Mouse (Mus musculus) right cerebral cortex, postnatal 14 days (tissue): ENCODE measurements around the gene Rab12.
"Not testable (repeated sequence)": the region's sequence is repeated elsewhere in the genome, so short reads cannot be mapped to it uniquely, and the experiment has no call there.

ENCODE experiments used
- DNase-seq: peaks from one replicate; pipeline ENCODE4 v3.0.0; 2022

The Rab12 gene

DNA sequence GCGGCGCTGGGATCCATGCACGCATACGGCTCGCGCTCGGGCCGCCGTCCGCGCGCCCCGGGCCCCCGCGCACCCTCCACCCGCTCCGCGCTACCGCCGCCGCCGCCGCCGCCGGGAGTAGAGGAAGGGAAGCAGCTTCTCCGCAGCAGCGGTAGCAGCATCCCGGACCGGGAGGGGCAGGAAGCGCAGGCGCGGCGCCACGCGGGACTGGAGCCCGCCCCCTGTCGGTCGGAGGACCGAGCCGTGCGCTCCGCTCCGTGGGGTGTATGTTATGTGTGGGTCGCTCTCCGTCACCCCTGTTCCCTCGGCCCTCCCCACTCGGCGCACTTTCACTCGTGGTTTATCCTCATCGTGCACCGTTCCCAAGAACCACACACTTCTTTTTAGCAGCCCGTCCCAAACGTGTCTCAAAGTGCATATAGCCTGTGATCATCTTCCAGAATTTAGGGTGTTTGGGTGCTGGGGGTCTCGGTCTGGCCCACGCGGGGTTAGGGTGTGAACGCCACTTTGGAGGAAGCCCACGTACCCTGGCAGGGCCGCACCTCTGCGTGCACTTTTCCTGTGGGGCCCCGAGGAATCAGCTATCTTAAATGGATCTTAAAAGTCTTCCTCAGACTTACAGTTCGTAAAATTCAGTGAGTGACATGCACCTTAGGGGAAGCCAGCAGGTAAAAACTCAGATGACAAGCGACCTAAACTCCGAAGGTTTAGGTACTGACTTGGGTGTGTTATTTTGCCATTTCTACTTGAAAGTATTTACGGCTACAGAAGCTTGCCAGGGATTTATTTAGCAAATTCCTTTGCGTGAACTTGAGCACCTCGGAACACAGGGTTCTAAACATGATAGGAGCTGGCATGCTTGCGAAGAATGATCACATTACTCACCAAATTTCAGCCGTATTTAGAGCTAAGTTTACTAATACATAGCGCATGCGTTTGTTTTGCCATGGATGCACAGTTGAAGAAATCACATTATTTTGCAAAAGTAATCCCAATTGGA, at the start of gene Rab12:
Gene Rab12, minus strand, starts transcription at position 176 of the 1,000 bp plus-strand sequence.
- DNase-seq = peak; percentile 90

- DNase-seq = peak; percentile 11
These were observed 44.7 kb upstream of the Rab12 start for GRCm38 (mm10) chr17:66564213-66564612.

- DNase-seq = no peak
These were observed 44.0 kb upstream of the Rab12 start for GRCm38 (mm10) chr17:66563551-66563950.

DNA sequence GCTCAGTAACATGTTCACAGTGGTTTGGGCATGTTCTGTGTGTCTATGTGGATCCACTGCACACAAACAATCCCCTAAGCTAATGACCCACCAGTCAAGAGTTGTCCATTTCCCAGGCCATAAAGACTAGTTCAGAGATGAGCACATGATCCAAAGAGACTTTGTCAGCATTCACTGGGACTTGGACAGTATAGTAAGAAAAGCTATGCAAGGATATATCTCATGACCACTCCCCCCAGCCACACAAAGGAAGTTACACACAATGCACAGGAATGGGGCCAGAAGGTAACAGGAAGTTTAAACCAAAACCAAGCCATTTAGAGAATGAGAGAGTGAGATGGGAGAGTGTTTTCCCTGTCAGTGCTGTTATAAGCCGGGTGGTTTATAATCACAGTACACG, 41.9 kb upstream of the Rab12 start:
- DNase-seq = no peak

DNA sequence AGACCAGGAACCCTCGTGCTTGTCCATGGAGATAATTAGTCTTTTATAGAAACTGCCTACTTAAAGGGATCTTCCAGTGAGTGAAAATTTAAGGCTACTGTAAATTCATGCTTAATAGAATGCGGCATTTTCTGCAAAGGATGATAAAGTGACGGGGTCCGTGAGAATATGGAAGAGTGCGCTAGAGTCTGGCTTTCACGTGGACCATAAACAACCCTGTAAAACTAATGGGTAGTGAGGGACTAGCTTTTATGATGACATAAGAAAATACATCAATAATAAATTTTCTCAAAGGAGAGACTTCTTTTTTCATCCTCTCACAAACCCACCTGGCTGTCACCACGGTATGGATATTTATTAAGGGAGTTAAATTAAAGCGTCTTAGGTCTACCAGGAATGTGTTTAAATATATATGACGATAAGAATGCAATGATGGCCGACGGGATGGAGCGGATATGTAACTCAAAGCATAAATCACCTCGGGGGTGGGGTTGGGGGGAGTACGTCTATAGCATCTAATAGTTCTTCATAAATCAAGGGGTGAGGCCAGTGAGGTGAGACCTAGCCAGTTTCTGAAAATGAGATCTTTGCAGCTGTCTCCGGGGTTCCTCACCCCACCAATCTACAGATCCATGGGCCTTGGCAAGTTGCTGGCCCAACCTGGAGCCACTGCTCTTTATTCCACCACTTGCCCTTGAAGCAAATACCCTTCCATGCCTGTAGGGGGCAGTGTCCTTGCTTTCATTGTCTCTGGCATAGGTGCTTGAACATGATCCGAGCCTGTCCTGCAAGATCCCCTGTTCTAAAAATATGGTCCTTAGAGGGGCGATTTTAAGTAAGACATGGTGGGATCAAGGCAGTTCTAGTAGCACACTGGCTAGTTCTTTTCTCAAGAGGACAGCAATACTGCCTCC, 39.1 kb upstream of the Rab12 start:
- no peak for DNase-seq

DNA sequence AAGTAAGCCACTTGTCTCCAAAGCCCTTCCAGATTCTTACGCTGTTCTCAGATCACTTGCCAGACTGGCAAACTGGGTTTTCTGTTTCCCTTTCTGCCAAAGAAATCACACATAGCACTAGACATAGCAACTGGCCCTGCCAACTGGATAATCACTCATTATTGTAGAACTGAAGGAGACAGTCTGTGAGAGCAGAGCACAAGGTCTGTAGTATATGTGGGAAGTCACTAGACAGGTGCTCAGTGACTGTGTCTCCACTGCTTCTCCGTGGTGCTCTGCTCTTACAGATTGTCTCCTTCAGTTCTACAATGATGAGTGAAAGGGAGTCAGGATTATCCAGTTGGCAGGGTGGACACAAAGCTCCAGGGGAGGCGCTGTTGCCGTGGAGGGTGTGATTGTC, 33.2 kb upstream of the Rab12 start:
- no peak for DNase-seq

- no peak for DNase-seq
These were observed 31.0 kb upstream of the Rab12 start for GRCm38 (mm10) chr17:66550486-66550885.

DNA sequence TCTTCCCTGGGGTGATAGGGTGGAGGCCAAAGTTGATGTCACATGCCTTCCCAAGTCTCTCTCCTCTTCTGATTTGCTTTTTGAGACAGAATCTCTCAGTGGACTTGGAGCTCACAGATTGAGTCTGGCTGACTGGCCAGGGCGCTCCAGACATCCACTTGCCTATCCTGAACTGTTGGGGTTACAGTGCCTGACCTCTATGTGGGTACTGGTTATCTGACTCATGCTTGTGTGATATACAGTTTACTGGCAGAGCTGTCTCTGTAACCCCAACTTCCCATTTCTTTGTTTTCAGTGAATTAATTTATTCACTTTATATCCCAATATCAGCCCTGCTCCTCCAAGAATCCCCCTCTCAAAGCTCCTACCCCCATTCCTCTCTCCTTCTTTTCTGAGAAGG, 12.8 kb upstream of the Rab12 start:
- DNase-seq = no peak

DNA sequence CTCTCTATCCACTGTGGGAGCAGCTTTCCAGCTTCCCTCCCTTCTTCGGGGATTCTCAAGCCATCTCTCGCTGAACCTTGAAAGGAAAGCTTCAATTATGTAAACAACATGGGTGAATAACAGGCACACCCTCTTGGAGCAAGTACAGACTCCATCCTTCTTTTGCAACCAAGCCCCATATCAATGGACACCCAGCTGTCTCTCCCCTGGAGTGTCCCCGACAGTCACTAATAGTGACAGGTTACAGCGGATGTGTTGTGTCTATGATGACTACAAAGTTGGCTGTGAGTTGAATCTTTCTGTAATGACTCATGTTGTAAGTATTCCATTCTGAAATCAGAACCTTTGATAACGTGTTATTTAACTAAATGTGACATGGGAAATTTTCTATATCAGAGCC, 3.9 kb upstream of the Rab12 start:
- no peak for DNase-seq

DNA sequence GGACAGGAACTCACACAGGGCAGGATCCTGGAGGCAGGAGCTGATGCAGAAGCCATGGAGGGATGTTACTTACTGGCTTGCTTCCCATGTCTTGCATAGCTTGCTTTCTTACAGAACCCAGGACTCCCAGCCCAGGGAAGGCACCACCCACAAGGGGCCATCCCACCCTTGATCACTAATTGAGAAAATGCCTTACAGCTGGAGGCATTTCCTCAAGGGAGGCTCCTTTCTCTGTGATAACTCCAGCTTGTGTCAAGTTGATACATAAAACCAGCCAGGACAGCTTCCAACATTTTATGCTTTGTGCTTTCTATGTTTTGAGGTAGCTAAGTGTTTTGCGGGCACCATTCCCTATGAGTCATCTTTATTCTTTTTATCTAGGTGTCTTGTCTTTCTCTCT, 3.1 kb upstream of the Rab12 start:
- DNase-seq = not testable (repeated sequence)

DNA sequence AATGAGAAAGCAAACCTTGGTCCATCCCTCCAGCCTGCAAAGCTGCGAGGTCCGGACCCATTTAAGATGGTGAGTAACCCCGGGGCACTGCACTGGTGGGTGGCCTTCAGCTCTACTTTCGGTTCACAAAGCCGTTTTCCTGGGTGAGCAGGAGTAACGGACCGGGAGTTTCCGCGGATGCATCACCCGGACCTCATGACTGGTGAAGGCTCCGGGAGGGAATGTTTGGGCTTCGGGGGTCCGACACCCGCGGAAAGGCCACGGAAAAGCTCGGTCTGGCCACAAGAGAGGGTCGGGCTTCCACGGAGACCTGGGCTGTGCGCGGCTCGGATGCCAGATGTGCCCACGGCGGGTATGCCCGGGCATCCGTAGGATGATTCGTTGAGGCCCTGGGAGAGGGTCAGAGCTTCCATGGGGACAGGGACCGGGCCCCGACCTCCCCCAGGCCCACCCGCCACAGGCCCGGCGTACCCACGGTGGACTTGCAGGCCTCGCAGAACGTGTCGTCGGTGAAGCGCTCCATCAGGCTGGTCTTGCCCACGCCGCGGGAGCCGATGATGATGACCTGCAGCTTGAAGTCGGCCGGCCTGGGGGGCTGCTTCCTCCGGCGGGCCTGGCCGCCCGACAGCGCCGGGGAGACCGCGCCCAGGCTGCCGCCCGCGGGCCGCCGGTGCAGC, 514 bp downstream of the Rab12 start:
- no peak for DNase-seq

DNA sequence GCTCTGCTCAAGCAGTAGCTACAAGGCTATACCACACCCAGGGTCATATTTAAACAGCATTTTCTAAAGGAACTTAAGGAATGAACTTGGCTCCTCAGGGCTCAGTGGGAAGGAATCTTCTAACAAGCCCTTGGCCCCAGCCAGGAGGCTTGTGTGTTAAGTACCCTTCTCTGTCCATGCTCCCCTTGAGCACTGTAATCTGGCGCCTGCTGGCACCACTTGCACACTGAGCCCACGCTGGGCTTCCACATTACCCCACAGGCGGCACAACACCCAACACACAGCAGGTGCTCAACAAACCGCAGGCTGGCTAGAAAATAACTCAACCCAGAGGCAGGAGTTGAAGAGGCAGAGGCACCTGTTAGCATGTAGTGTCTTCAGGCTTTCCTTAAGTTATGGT, 2.6 kb downstream of the Rab12 start:
- DNase-seq = no peak

GRCm38 (mm10) chr17:66514288-66514995, 5.1 kb downstream of the Rab12 start:
- DNase-seq = no peak

DNA sequence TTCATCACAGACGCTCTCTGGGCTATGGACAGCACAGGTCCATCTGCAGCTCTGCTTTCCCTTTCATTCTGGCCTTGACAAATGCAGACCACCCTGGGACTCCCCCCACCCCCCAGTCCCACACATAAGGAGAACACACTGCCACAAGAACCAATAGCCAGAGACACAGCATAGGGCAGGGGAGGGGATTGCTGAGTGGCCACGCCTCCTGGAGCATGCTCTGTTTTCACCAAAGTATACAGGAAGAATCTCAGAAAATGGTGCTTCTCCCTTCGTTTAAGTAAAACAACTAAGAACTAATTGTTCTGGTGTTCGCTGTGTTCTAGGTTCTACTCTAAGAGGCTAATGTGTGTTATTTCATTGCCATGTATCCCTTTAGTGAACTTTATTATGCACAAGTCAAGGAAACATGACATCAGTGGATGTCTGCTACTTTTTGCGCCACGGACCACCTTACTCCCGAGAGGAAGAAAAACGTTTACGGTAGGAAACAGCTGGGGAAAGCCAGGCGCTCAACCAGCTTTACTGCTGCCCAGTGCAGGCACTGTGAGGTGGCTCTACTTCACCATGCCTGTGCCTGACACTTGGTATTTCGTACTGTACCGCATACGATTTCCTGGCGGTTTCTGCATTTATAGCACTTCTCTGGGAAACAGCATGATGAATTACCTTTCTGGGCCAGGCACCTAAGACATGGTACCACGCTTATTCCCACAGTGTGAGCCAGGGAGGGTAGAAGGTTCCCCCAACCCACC, 7.2 kb downstream of the Rab12 start:
- no peak for DNase-seq

GRCm38 (mm10) chr17:66510221-66510683, 9.3 kb downstream of the Rab12 start:
- peak; percentile 37 for DNase-seq

DNA sequence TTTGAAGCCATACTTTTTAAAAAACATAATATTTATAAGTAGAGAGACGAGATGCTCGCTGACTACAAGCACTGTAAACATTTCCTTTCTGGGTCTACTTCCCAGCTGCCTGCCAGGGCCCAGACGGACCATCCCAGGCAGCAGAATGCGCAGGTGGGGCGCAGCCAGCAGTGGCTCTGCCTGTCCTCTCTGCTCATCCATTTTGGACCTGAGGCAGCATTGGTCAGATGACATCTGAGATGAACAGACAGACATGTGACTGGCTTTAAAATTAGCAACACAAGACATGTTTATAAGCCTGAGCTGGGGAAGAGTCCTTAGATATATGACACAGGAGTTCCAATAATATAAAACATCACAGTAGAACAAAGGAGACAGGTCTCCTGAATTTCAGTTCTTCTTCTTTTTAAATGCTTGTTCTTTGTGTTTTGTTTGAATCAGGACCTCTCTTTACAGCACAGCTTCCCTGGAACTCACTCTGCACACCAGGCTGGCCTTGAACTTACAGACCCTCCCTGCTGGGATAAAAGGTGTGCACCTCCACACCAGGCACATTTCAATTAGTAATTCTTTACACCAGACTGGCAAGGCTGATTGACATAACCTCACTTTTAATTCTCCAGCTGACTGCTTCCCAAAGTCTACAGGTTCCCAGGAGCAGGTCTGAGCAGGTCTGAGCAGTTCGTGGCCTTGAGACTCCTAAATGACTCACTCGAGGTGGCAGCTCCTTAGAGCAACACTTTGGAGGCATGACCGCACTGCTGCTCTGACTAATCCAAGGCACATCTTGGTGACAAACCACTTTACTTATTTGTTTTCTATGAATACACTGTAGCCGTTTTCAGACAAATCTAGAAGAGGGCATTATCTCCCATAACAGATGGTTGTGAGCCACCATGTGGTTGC, 12.2 kb downstream of the Rab12 start:
- no peak for DNase-seq

DNA sequence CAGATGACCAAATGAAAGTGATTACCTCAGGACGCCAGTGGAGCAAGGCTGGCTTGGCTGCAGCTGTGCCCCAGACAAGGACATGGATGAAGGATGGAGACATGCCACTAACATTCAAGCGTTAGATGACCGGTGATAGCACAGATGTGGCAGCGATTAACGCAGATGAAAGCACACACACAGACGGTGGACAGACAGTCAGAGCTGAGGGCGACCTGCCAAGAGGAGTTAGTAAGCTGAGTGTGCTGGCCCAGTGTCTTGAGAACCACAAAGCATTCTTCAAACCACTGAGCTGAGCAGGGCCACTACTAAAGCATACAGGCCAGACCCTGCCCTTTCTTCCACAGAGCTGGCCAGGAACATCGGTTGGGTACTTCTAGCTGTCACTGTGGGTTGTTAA, 14.6 kb downstream of the Rab12 start:
- no peak for DNase-seq

GRCm38 (mm10) chr17:66504248-66504647, 15.3 kb downstream of the Rab12 start:
- no peak for DNase-seq

DNA sequence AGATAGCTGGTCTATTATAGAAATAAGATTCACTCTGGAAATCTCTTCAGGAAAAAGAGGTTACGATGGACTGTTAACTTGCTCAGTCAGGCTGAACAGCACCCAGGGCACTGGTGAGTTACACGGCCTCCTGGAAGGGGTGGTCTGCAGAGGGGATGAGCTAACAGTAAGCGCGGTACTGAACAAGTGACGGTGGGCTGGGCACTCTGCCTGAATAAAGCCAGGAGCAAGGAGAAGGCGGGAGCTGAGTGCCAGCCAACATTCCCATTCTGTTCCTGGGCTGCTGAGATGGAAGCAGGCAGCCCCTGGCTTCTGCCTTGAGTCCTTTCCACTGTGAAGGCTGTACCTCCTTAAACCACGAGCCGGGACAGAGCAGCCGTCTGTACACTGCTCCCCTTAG, 16.1 kb downstream of the Rab12 start:
- DNase-seq = no peak

GRCm38 (mm10) chr17:66502865-66503264, 16.7 kb downstream of the Rab12 start:
- DNase-seq = no peak
